Mouse (Mus musculus) heart, adult 2 months (tissue): ENCODE measurements around the gene Pdhb. TPM values are rescaled to one million over a fixed set of nuclear protein-coding genes. Genes with fewer than 3 reads are reported as not detected.

Source experiments
- DNase-seq, 2 experiments: peaks; one replicate each; pipeline ENCODE4 v3.0.0; 2021
- H3K27ac ChIP-seq: fragments of 200-600 bp; 2 replicates; pipeline ENCODE4 v1.8.1; 2022
- H3K27me3 ChIP-seq: fragments of 200-500 bp; 2 replicates; pipeline ENCODE4 v1.6.1; 2012; ENCODE audit warnings: mild to moderate bottlenecking, low read length, inconsistent platforms, mixed read lengths; ENCODE audit not compliant: control insufficient read depth, insufficient read depth
- H3K36me3 ChIP-seq: fragments of 200-500 bp; 2 replicates; pipeline ENCODE4 v1.6.1; 2012; ENCODE audit warnings: low read length, inconsistent platforms; ENCODE audit not compliant: control insufficient read depth, insufficient read depth
- H3K4me1 ChIP-seq: fragments of 200-500 bp; 2 replicates; pipeline ENCODE4 v1.6.1; 2011; ENCODE audit warnings: low read length; ENCODE audit not compliant: control insufficient read depth, insufficient read depth
- H3K4me3 ChIP-seq: fragments of 200-600 bp; 2 replicates; pipeline ENCODE4 v1.8.1; 2022
- H3K79me2 ChIP-seq: fragments of 200-500 bp; replicated peaks from 2 replicates; pipeline ENCODE4 v1.6.1; 2012; ENCODE audit warnings: mild to moderate bottlenecking, inconsistent platforms, low read length, moderate library complexity, mixed read lengths; ENCODE audit not compliant: control insufficient read depth, insufficient read depth
- H3K9ac ChIP-seq: fragments of 200-500 bp; 2 replicates; pipeline ENCODE4 v1.6.1; 2012; ENCODE audit warnings: low read depth, mild to moderate bottlenecking, control low read depth, inconsistent platforms, low read length, mixed read lengths
- CTCF ChIP-seq: fragments of 200-600 bp; IDR thresholded peaks from 2 replicates; pipeline ENCODE4 v1.8.1; 2022; ENCODE audit warnings: antibody characterized with exemption, mild to moderate bottlenecking, moderate library complexity
- EP300 ChIP-seq: fragments of 200-500 bp; IDR thresholded peaks from 2 replicates; pipeline ENCODE4 v1.6.1; 2011; ENCODE audit warnings: low read depth, low read length, control low read depth; ENCODE audit not compliant: insufficient read depth
- POLR2A ChIP-seq: fragments of 200-500 bp; IDR thresholded peaks from 2 replicates; pipeline ENCODE4 v1.6.1; 2011; ENCODE audit warnings: mild to moderate bottlenecking, low read depth, low read length, control low read depth; ENCODE audit not compliant: insufficient read depth
- WGBS: fragments of 180-500 bp; shearing (Covaris S2); methylation state at CpG from one replicate; pipeline ENCODE4 v1.1.7; 2018; 5-methylcytosine and 5-hydroxymethylcytosine counted together
- intact Hi-C: fragments of 180-260 bp; cut with DNase I; formaldehyde crosslinking; loops from one replicate; pipeline ENCODE4 v1.15.1; 2025
- polyA plus RNA-seq: library from polyadenylated mRNA; depleted of rRNA; stranded (reverse); fragments of >200 nt; gene quantifications from 2 replicates; pipeline ENCODE4 v1.2.3, GENCODE M21; 2012
- total RNA-seq, 2 experiments: library from RNA; stranded (reverse); gene quantifications; 2 replicates each; pipeline ENCODE4 v1.2.3; 2021

The Pdhb gene
- total and polyA plus RNA-seq, 3 experiments = 324 to 825 (median 722) TPM

DNA sequence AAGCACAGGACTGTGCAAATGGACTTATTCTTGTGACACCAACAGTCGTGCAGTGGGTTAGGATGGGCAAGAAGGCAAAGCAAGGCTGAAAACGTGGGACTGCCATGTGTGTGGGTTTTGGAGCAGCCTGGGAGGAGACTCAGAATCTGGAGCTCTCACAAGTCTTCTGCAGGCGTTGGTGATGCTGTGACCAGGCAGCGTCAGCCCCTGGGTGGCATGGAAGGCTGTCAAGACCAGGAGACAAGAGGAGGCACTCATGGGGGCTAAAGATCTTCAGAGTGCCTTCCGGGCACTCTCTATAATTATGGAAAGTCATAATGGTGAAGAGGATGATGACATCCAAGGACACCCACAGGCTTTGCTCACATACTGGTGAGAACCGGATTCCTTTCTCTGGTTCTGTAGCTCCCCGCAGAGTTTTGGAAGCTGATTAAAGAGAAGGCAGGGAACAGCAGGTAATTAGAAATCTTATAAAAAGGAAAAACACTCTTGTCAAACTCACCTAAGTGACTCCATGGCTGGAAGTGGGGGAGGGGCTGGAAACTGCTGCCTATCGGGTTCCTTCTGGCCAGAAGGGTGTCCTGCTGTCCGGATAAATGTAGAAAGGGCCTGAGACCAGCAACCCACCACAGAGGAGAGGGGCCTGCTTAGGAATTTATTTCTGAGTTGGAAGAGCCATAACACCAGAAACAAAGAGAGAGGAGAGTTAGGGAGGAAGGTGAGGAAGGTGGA is 33.5 kb upstream of the Pdhb start:
- TF ChIP-seq POLR2A (no peak), CTCF (no peak), EP300 (no peak)
- DNase-seq = no peak
- H3K4me1 ChIP-seq = no peaks in the 10 kb centered on the region
- no peak overlapping the region for H3K4me3 ChIP-seq
- WGBS = 64% methylated on average over 9 of the region's 9 CpGs
- intact Hi-C loops = no loop called here
- H3K36me3 ChIP-seq = no peaks in the 10 kb centered on the region
- H3K79me2 ChIP-seq = no peaks in the 10 kb centered on the region
- no peak overlapping the region for H3K27ac ChIP-seq
- no peak overlapping the region for H3K9ac ChIP-seq
- H3K27me3 ChIP-seq = no peaks in the 10 kb centered on the region

DNA sequence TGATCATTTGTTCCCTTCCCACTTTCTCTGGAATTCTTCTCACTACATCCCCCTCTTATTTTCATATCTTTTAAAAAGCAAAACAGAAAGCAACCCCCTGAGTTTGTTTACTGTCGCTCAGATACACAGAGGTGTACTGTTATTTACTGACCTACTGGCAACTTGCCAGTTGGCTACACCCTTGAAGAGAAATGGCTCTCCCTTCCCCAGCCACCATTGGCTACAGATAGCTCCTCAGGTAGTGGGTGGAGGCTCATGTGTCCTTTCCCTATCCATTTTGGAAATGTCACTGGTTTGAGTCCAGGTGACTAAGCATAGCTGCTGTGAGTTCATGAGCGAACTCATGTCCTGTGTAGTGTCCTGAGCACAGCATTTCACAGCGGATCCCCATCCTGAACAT is 28.9 kb upstream of the Pdhb start:
- Histone ChIP-seq H3K4me1 (no peaks in the 10 kb centered on the region), H3K9ac (no peak overlapping the region), H3K27me3 (no peaks in the 10 kb centered on the region), H3K79me2 (no peaks in the 10 kb centered on the region), H3K36me3 (no peaks in the 10 kb centered on the region), H3K4me3 (no peak overlapping the region), H3K27ac (no peak overlapping the region)
- TF ChIP-seq POLR2A (no peak), CTCF (no peak), EP300 (no peak)
- 69% methylated on average over 3 of the region's 3 CpGs for WGBS
- DNase-seq = no peak
- intact Hi-C loops = no loop called here

DNA sequence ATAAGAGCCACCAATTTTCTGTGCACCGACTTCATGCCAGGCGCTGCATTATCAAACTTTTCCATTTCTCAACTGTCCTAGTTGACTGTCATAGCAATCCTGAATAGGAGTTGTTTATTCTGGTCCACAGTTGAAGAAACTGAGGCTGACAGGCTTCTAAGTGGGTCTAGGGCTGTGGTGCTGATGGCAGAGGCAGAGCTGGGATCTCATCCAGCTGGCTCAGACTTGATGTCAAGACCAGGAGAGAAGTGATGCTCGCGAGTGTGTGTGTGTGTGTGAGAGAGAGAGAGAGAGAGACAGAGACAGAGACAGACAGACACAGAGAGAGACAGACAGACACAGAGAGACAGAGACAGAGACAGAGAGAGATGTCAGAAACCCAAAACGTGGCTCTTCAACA is 27.9 kb upstream of the Pdhb start:
- intact Hi-C loops = no loop called here
- 50% methylated on average over 5 of the region's 5 CpGs for WGBS

DNA sequence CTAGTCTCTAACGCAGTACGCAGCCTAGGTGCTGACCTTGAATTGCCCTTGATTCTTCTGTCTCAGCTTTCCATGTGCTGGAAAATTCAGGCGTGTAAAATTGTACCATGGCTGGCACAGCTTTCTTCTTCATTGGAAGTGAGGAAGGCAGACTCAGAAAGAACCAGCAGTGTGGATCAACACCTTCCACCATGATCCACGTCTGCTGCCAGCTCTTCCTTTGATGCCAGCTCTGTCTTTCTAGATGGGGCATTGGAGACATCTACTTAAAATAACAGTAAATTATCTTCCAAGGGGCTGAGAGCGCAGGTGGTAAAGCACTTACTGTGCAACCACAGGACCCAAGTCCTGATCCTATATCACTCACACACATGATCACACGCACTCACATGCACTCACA is 19.9 kb upstream of the Pdhb start:
- WGBS = 84% methylated on average over 6 of the region's 6 CpGs
- TF ChIP-seq POLR2A = no peak
- no peak for TF ChIP-seq CTCF
- TF ChIP-seq EP300 = no peak
- Histone ChIP-seq H3K4me3 (no peak overlapping the region), H3K79me2 (no peaks in the 10 kb centered on the region), H3K9ac (no peak overlapping the region), H3K36me3 (no peaks in the 10 kb centered on the region), H3K27me3 (no peaks in the 10 kb centered on the region), H3K27ac (no peak overlapping the region), H3K4me1 (no peaks in the 10 kb centered on the region)
- DNase-seq = no peak
- intact Hi-C loops = no loop called here

More for the DNA sequence above, 27.9 kb upstream of the Pdhb start:
- H3K27me3 ChIP-seq = no peaks in the 10 kb centered on the region
- no peak overlapping the region for H3K9ac ChIP-seq
- no peak overlapping the region for H3K4me3 ChIP-seq
- H3K79me2 ChIP-seq = no peaks in the 10 kb centered on the region
- TF ChIP-seq EP300 (no peak), POLR2A (no peak), CTCF (no peak)
- H3K36me3 ChIP-seq = no peaks in the 10 kb centered on the region
- DNase-seq = peak in 1 of 2 experiments; percentile 14
- no peak overlapping the region for H3K27ac ChIP-seq
- H3K4me1 ChIP-seq = no peaks in the 10 kb centered on the region

- no peak overlapping the region for H3K9ac ChIP-seq
- H3K27ac ChIP-seq = no peak overlapping the region
- 79% methylated on average over 12 of the region's 12 CpGs for WGBS
- H3K4me1 ChIP-seq = no peaks in the 10 kb centered on the region
- DNase-seq = no peak
- no peaks in the 10 kb centered on the region for H3K27me3 ChIP-seq
- H3K79me2 ChIP-seq = no peaks in the 10 kb centered on the region
- no peak for TF ChIP-seq EP300
- no peak overlapping the region for H3K4me3 ChIP-seq
- no peaks in the 10 kb centered on the region for H3K36me3 ChIP-seq
- intact Hi-C loops = no loop called here
Observed at GRCm38 (mm10) chr14:8191331-8191965, 18.6 kb upstream of the Pdhb start.

GRCm38 (mm10) chr14:8190556-8190955 is 17.7 kb upstream of the Pdhb start:
- DNase-seq = no peak
- Histone ChIP-seq H3K9ac (no peak overlapping the region), H3K4me3 (no peak overlapping the region), H3K4me1 (no peaks in the 10 kb centered on the region), H3K79me2 (no peaks in the 10 kb centered on the region), H3K36me3 (no peaks in the 10 kb centered on the region), H3K27me3 (no peaks in the 10 kb centered on the region), H3K27ac (no peak overlapping the region)
- intact Hi-C loops = no loop called here
- no peak for TF ChIP-seq POLR2A
- TF ChIP-seq CTCF = no peak
- TF ChIP-seq EP300 = no peak
- 83% methylated on average over 3 of the region's 3 CpGs for WGBS
